ENCODE assay signal across 39 mouse cellular contexts in genomic region chr8:94948421-94948820, GRCm38 (mm10). TPM values are rescaled to one million over a fixed set of nuclear protein-coding genes. Genes with fewer than 3 reads are reported as not detected.
"Had no signal": no experiment of that assay in that cellular context is flagged by ENCODE, and none has a peak within 500 bp of the region (broad histone marks: within the 10 kb centered on the region; RNA-seq: fewer than 3 reads in every experiment).

No protein-coding gene starts in this region.

- H3K27ac ChIP-seq: heart, embryonic 10.5 days; heart, embryonic 13.5 days; heart, embryonic 15.5 days; hindbrain, embryonic 10.5 days; hindbrain, embryonic 12.5 days; hindbrain, embryonic 13.5 days; hindbrain, embryonic 14.5 days; hindbrain, embryonic 15.5 days; hindbrain, postnatal 0 days; intestine, embryonic 15.5 days; kidney, embryonic 15.5 days; kidney, postnatal 0 days; layer of hippocampus, adult 2 months had no signal

- H3K9me3 ChIP-seq: heart, embryonic 10.5 days; heart, embryonic 12.5 days; heart, embryonic 13.5 days; heart, embryonic 15.5 days; hindbrain, embryonic 10.5 days; hindbrain, embryonic 12.5 days; hindbrain, embryonic 13.5 days; hindbrain, embryonic 15.5 days; intestine, embryonic 15.5 days; kidney, embryonic 15.5 days had no signal

- H3K4me3 ChIP-seq: heart, embryonic 10.5 days; heart, embryonic 12.5 days; heart, embryonic 13.5 days; heart, embryonic 15.5 days; hindbrain, embryonic 10.5 days; hindbrain, embryonic 12.5 days; hindbrain, embryonic 13.5 days; hindbrain, embryonic 15.5 days; intestine, embryonic 15.5 days; kidney, embryonic 15.5 days; layer of hippocampus, adult 2 months had no signal

- DNase-seq: heart, postnatal 10 days; heart, postnatal 14 days; heart, postnatal 36 days; heart, postnatal 4 days; kidney, adult 11 months; kidney, adult 18-20 months; kidney, adult 2 months; kidney, adult 8-10 months; kidney, adult 9 months; kidney, postnatal 10 days; kidney, postnatal 14 days; kidney, postnatal 25 days; kidney, postnatal 36 days; kidney, postnatal 4 days; layer of hippocampus, adult 9-11 months; layer of hippocampus, postnatal 36 days had no signal

- H3K4me2 ChIP-seq: heart, embryonic 11.5 days; heart, embryonic 12.5 days; heart, embryonic 13.5 days; heart, embryonic 15.5 days; hindbrain, embryonic 12.5 days; hindbrain, embryonic 13.5 days; hindbrain, embryonic 14.5 days; hindbrain, embryonic 15.5 days; intestine, embryonic 15.5 days; kidney, embryonic 15.5 days had no signal

- H3K4me1 ChIP-seq: heart, embryonic 13.5 days; intestine, embryonic 15.5 days; kidney, embryonic 15.5 days had no signal

- H3K36me3 ChIP-seq: heart, embryonic 10.5 days; heart, embryonic 12.5 days; heart, embryonic 13.5 days; heart, embryonic 15.5 days; hindbrain, embryonic 10.5 days; hindbrain, embryonic 12.5 days; hindbrain, embryonic 13.5 days; hindbrain, embryonic 15.5 days; intestine, embryonic 15.5 days; kidney, embryonic 15.5 days had no signal

- H3K27me3 ChIP-seq: hindbrain, embryonic 12.5 days; hindbrain, embryonic 13.5 days; hindbrain, embryonic 15.5 days; intestine, embryonic 15.5 days; kidney, embryonic 15.5 days had no signal

- H3K9ac ChIP-seq: heart, embryonic 12.5 days; heart, embryonic 13.5 days; heart, embryonic 15.5 days; hindbrain, embryonic 12.5 days; hindbrain, embryonic 13.5 days; hindbrain, embryonic 14.5 days; hindbrain, embryonic 15.5 days; intestine, embryonic 15.5 days; kidney, embryonic 15.5 days had no signal

- ATAC-seq: hindbrain, embryonic 16.5 days; hindbrain, postnatal 0 days; inflammation-experienced regulatory T-cells, adult 6 months; intestine, embryonic 15.5 days; intestine, embryonic 16.5 days; intestine, postnatal 0 days had no signal

RNA-seq across cellular contexts. Expression of gene Adgrg5, which starts 24.9 kb away (rescaled TPM):
- total RNA-seq: hematopoietic stem cell, adult 5-6 weeks; hindbrain, postnatal 0 days; layer of hippocampus, adult 2 months; layer of hippocampus, postnatal 14 days; layer of hippocampus, postnatal 36 days; left cerebral cortex, adult 18-20 months had no signal
- polyA plus RNA-seq: hindbrain, embryonic 13.5 days; kidney, embryonic 14.5 days; kidney, postnatal 0 days had no signal
